Mouse (Mus musculus): ENCODE data around the gene Slc6a5.

DNA sequence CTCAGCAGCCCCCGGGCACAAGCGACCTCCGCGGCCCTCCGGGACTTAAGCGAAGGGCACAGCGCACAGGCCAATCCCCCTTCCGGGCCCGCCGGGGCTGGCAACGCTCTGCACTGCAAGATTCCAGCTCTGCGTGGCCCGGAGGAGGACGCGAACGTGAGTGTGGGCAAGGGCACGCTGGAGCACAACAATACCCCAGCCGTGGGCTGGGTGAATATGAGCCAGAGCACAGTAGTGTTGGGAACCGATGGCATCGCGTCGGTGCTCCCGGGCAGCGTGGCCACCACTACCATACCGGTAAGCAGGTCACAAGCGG is 2.0 kb downstream of the Slc6a5 start:
- TF ChIP-seq CTCF (IDR thresholded peaks at IDR 0.05; ENCODE audit: control insufficient read depth, insufficient read depth, insufficient read length) (no peak), MYOD1 (IDR thresholded peaks at IDR 0.05; ENCODE audit: control insufficient read depth, insufficient read length, low read depth) (no peak), MAX (IDR thresholded peaks at IDR 0.05) (no peak), MYOG (IDR thresholded peaks at IDR 0.05; ENCODE audit: control insufficient read depth, extremely low read depth, insufficient read length) (no peak), CEBPB (IDR thresholded peaks at IDR 0.05; ENCODE audit: low read depth) (no peak), USF1 (IDR thresholded peaks at IDR 0.05; ENCODE audit: low read depth) (no peak), FOSL1 (IDR thresholded peaks at IDR 0.05; ENCODE audit: insufficient read depth, low read length, poor library complexity, severe bottlenecking) (no peak)
